Mouse (Mus musculus): Measurements from ENCODE around the gene Unc13a. TPM values are rescaled to one million over a fixed set of nuclear protein-coding genes. Genes with fewer than 3 reads are reported as not detected.
A peak's percentile ranks its signal among the peaks of the same experiment; 100 is the strongest.

Gene Unc13a
- polyA plus RNA-seq, 1 experiment from 2014 or later: 13.9 TPM

DNA sequence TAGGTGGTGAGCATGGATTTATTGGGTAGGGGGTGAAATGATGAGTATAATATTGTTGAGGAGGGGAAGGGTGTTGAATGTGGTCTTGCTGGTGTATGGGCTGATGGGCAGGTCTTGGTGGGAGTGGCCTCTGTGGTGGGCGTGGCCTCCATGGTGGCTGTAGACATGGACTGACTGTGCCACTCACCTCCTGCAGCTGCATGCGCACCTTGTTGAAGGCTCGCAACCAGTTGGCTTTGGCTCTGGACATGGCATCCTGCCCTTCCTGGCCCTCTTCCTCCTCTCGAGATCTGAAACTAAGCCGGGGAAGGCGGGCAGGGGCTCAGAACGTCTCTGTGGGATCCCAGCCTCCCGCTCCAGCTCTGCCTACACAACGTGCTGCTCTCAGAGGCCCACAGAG is 13.7 kb downstream of the Unc13a start:
- Histone ChIP-seq H3K4me2 (replicated peaks) (no peak overlapping the region), H3K27me3 (peaks cover 95% of the 10 kb centered on the region), H3K9me3 (replicated peaks) (no peaks in the 10 kb centered on the region), H3K9ac (no peak overlapping the region), H3K27ac (no peak overlapping the region), H3K36me3 (peaks cover 13% of the 10 kb centered on the region; the same call in 1 of the 2 replicates), H3K4me1 (peaks cover 10% of the 10 kb centered on the region), H3K4me3 (no peak overlapping the region)
- no peak for ATAC-seq (ENCODE audit: low FRiP score)
- 22% methylated on average over 9 of the region's 9 CpGs for WGBS

DNA sequence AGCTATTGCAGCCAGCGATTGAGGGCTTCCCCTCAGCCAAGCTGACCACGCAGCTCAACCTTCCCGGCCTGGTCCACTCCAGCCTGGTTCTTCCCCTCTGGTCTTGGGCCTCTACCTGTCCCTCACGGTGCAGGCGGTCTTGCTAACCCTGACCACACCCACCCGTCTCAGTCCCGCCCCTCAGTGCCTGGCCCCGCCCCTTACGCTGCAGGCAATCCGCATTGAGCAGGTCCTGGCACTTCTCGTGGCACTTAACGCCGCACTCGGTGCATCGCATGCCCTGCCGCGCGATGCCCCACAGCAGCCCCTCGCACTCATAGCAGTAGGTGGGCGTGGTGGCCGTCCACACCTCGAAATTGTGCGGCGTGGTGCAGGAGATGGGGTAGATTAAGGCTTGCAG is 17.0 kb downstream of the Unc13a start:
- no peak overlapping the region for H3K4me3 ChIP-seq
- peaks cover 19% of the 10 kb centered on the region for H3K36me3 ChIP-seq
- WGBS: 2% methylated on average over 24 of the region's 24 CpGs
- ATAC-seq (ENCODE audit: low FRiP score): peak; percentile 32; the same call in 1 of the 2 replicates
- no peaks in the 10 kb centered on the region for H3K9me3 ChIP-seq (replicated peaks)
- H3K4me2 ChIP-seq (replicated peaks): peak overlapping the region; percentile 34
- H3K27me3 ChIP-seq: peaks cover 80% of the 10 kb centered on the region
- H3K27ac ChIP-seq: no peak overlapping the region
- 0 out of 2 replicates have a peak overlapping the region, but pooled peaks have one; percentile 9 for H3K9ac ChIP-seq
- H3K4me1 ChIP-seq: peaks cover 6% of the 10 kb centered on the region

DNA sequence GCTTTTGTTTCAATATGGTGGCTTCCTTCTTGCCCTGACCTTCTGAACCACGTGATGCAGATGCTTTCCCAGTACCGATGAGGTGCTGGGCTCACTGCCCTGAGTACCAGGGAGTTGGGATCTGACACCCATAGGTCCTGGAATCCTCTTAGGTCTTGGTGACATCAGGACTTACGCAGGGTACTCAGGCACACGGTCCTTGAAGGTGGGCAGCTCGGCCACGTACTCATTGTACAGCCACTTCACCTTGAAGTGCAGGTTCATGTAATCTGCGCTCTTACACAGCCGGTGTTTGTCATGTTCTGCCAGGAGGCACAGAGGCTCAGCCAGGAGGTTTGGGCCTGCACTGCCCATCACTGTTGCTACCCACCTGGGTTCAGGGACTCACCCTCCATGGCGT is 26.0 kb downstream of the Unc13a start:
- Histone ChIP-seq H3K27ac (no peak overlapping the region), H3K9me3 (replicated peaks) (no peaks in the 10 kb centered on the region), H3K4me3 (no peak overlapping the region), H3K4me1 (no peaks in the 10 kb centered on the region), H3K36me3 (peaks cover 44% of the 10 kb centered on the region), H3K4me2 (replicated peaks) (no peak overlapping the region), H3K27me3 (peaks cover 8% of the 10 kb centered on the region; the same call in 1 of the 2 replicates), H3K9ac (no peak overlapping the region)
- WGBS: 90% methylated on average over 9 of the region's 9 CpGs
- ATAC-seq (ENCODE audit: low FRiP score): no peak

DNA sequence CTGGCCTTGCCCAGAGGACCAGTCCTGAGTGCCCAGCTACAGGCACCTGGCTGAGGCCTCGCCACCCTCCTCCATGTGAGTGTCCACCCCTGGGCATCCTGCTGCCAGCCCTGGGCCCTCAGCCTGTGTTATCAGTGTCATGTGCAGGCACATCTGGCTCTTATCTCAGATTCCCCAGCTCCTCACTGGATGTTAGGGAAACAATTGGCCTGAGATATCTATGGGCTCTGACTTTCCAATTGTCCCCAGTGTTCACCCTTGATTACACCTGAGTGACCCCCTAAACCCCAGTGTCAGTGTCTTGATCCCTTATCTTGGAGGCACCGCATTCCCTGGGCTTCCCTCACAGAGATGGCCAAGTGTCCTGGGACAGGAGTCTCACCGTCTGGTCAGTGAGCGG is 32.2 kb downstream of the Unc13a start:
- Histone ChIP-seq H3K9ac (no peak overlapping the region), H3K4me2 (replicated peaks) (no peak overlapping the region), H3K4me3 (no peak overlapping the region), H3K27me3 (peaks cover 33% of the 10 kb centered on the region), H3K36me3 (peaks cover 28% of the 10 kb centered on the region), H3K27ac (no peak overlapping the region), H3K9me3 (replicated peaks) (no peaks in the 10 kb centered on the region), H3K4me1 (peaks cover 2% of the 10 kb centered on the region; the same call in 1 of the 2 replicates)
- ATAC-seq (ENCODE audit: low FRiP score): no peak
- WGBS: 88% methylated on average over 4 of the region's 4 CpGs

GRCm38 (mm10) chr8:71638321-71638720 is 33.2 kb downstream of the Unc13a start:
- H3K27me3 ChIP-seq: peaks cover 42% of the 10 kb centered on the region

GRCm38 (mm10) chr8:71637149-71638095 is 34.1 kb downstream of the Unc13a start:
- Histone ChIP-seq H3K36me3 (peaks cover 26% of the 10 kb centered on the region), H3K9ac (no peak overlapping the region)

More at GRCm38 (mm10) chr8:71638321-71638720, 33.2 kb downstream of the Unc13a start:
- H3K27ac ChIP-seq: no peak overlapping the region
- H3K4me3 ChIP-seq: no peak overlapping the region
- peaks cover 23% of the 10 kb centered on the region for H3K36me3 ChIP-seq
- no peak overlapping the region for H3K4me2 ChIP-seq (replicated peaks)
- no peaks in the 10 kb centered on the region; the same call in none of the 2 replicates for H3K9me3 ChIP-seq (replicated peaks)
- H3K4me1 ChIP-seq: peaks cover 4% of the 10 kb centered on the region; the same call in 1 of the 2 replicates
- H3K9ac ChIP-seq: no peak overlapping the region
- WGBS: 75% methylated on average over 6 of the region's 6 CpGs
- no peak for ATAC-seq (ENCODE audit: low FRiP score)

DNA sequence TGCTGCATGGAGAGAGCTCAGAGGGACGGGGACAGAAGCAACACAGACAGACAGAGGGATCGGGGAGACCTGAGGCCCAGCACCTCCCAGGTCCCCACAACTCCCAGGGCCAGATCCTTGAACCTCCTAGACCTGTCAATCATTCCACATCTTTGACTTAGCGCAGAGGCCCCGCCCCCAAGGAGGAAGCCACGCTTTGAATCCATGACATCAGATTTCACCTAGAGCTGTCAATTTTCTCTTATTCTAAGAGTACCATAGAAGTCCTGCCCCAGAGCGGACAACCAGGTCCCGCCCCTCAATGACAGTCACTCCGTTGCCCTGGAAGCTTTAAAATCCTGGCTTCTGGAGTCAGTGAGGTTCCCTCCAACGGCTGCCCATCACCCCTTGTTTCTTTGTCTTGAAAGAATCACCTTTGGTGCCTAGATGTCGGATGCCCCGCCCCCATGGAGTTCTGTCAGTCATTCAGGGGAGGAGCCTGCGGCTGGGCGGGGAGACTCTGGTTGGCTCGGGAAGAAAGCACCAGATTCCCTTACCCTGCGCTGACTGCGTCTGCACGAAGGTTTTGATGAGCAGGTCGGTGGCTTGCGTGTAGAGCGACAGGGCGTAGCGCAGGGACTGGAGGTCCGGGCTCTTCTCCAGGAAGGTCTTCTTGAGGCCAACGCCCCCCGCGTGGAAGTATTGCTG is 37.4 kb downstream of the Unc13a start:
- ATAC-seq (ENCODE audit: low FRiP score): peak; percentile 47
- Histone ChIP-seq H3K27ac (no peak overlapping the region), H3K4me3 (peak overlapping the region; percentile 7; the same call in 1 of the 2 replicates), H3K4me1 (peaks cover 15% of the 10 kb centered on the region), H3K9me3 (replicated peaks) (no peaks in the 10 kb centered on the region; the same call in none of the 2 replicates), H3K36me3 (peaks cover 8% of the 10 kb centered on the region), H3K27me3 (peaks cover 73% of the 10 kb centered on the region), H3K4me2 (replicated peaks) (peak overlapping the region; percentile 38), H3K9ac (peak overlapping the region; percentile 48; the same call in 1 of the 2 replicates)
- WGBS: 4% methylated on average over 26 of the region's 26 CpGs

More at GRCm38 (mm10) chr8:71637149-71638095, 34.1 kb downstream of the Unc13a start:
- WGBS: 67% methylated on average over 8 of the region's 8 CpGs
- peaks cover 50% of the 10 kb centered on the region for H3K27me3 ChIP-seq
- no peak overlapping the region for H3K4me2 ChIP-seq (replicated peaks)
- no peak overlapping the region for H3K4me3 ChIP-seq
- no peak for ATAC-seq (ENCODE audit: low FRiP score)
- no peak overlapping the region for H3K27ac ChIP-seq
- H3K4me1 ChIP-seq: peaks cover 4% of the 10 kb centered on the region; the same call in 1 of the 2 replicates
- no peaks in the 10 kb centered on the region; the same call in none of the 2 replicates for H3K9me3 ChIP-seq (replicated peaks)

DNA sequence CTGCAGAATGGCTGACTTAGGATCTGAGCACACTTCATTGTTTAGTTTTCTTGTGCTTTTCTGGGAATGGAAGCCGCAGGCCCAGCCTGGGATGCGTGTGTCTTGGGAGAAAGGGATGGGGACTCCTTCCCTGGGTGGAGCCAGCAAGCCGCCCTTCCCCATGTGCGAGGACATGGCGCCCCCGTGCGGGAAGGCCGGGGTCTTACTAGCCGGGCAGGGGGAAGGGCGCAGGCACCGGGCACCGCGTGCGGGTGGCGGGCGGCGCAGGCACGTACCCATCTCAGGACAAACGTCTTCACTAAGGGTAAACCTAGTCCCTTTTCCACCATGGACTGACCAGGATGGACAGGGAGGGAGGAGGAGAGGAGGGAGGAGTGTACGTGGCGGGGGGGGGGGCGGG is 38.4 kb downstream of the Unc13a start:
- no peak overlapping the region for H3K4me3 ChIP-seq

DNA sequence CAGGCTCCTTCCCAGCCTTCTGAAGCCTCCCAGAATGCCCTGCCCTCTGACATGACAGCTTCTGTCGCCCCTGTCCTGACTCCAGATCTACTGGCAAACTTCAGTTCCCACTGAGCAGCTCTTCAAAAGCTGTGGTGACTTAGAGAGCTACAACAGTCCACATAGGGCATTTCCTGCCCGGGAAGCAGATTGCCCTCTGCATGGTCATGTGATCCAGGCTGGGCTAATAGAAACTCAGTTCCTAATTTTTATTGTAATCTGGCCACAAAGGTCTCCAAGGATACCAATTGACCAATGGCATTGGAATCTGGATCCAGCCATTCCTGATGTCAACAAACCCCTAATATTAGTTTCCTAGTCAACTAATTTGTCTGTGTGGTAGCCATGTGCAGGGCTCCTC is 39.7 kb downstream of the Unc13a start:
- WGBS: 55% methylated on average over 2 of the region's 2 CpGs
- H3K9ac ChIP-seq: no peak overlapping the region
- ATAC-seq (ENCODE audit: low FRiP score): no peak
- peaks cover 8% of the 10 kb centered on the region for H3K36me3 ChIP-seq
- H3K4me1 ChIP-seq: peaks cover 26% of the 10 kb centered on the region
- no peak overlapping the region for H3K27ac ChIP-seq
- H3K9me3 ChIP-seq (replicated peaks): no peaks in the 10 kb centered on the region; the same call in none of the 2 replicates
- H3K27me3 ChIP-seq: peaks cover 67% of the 10 kb centered on the region
- H3K4me2 ChIP-seq (replicated peaks): no peak overlapping the region
- H3K4me3 ChIP-seq: no peak overlapping the region

More for the DNA sequence above, 38.4 kb downstream of the Unc13a start:
- Histone ChIP-seq H3K27me3 (peaks cover 67% of the 10 kb centered on the region), H3K36me3 (peaks cover 8% of the 10 kb centered on the region), H3K9me3 (replicated peaks) (no peaks in the 10 kb centered on the region; the same call in none of the 2 replicates), H3K4me1 (peaks cover 22% of the 10 kb centered on the region), H3K9ac (no peak overlapping the region), H3K4me2 (replicated peaks) (no peak overlapping the region), H3K27ac (no peak overlapping the region)
- ATAC-seq (ENCODE audit: low FRiP score): no peak
- WGBS: 10% methylated on average over 16 of the region's 22 CpGs

DNA sequence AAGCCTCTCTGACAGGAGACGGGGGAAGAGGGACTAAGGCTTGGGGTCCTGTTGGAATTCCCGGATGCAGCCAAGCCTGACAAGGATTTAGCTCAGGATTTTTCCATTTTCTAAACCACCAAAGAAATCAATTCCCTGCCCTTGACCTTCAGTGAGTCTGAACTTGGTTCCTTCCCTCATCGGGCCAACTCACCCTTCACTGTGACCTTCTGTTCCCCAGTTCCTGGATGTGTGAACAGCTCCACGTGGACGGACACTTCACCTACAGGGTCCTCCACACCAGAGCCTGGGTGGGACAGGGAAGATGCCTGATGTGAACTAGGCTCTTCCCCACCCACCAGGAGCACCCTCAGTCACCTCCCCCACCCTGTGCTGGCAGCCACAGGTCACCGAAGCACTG is 40.8 kb downstream of the Unc13a start:
- Histone ChIP-seq H3K4me3 (no peak overlapping the region), H3K27me3 (peaks cover 61% of the 10 kb centered on the region), H3K36me3 (peaks cover 8% of the 10 kb centered on the region), H3K9me3 (replicated peaks) (no peaks in the 10 kb centered on the region; the same call in none of the 2 replicates), H3K4me2 (replicated peaks) (no peak overlapping the region), H3K4me1 (peaks cover 26% of the 10 kb centered on the region), H3K27ac (no peak overlapping the region), H3K9ac (no peak overlapping the region)
- ATAC-seq (ENCODE audit: low FRiP score): no peak
- WGBS: 90% methylated on average over 6 of the region's 6 CpGs

GRCm38 (mm10) chr8:71629781-71630212 is 41.8 kb downstream of the Unc13a start:
- Histone ChIP-seq H3K4me1 (peaks cover 26% of the 10 kb centered on the region), H3K9me3 (replicated peaks) (no peaks in the 10 kb centered on the region; the same call in none of the 2 replicates), H3K4me3 (peak overlapping the region; percentile 49), H3K4me2 (replicated peaks) (peak overlapping the region; percentile 71), H3K36me3 (peaks cover 8% of the 10 kb centered on the region), H3K9ac (peak overlapping the region; percentile 32; the same call in 1 of the 2 replicates), H3K27me3 (peaks cover 51% of the 10 kb centered on the region), H3K27ac (peak overlapping the region; percentile 73; the same call in 1 of the 2 replicates)
- ATAC-seq (ENCODE audit: low FRiP score): peak; percentile 45
- WGBS: 5% methylated on average over 25 of the region's 25 CpGs
